Mouse (Mus musculus): ENCODE results near the gene Lemd2. TPM values are rescaled to one million over a fixed set of nuclear protein-coding genes. Genes with fewer than 3 reads are reported as not detected.

The Lemd2 gene
- polyA plus RNA-seq (2012; rRNA removed) (15.5 and 16.4 TPM in 2 replicates), polyA plus RNA-seq (2014; fragmentation: Nextera tagmentation; extraction: Ambion mirVana) (3.1 and 3.7 TPM in 2 replicates)

GRCm38 (mm10) chr17:27204075-27204909 lies at the start of gene Lemd2:
Gene Lemd2, minus strand, starts transcription at chr17:27204469.
- peaks cover 2 to 10% of the 10 kb centered on the region in 2 experiments for H3K4me1 ChIP-seq (replicated peaks; ENCODE audit: control insufficient read depth in 2 of 2, insufficient read depth in 2 of 2, low read length in 1 of 2)

DNA sequence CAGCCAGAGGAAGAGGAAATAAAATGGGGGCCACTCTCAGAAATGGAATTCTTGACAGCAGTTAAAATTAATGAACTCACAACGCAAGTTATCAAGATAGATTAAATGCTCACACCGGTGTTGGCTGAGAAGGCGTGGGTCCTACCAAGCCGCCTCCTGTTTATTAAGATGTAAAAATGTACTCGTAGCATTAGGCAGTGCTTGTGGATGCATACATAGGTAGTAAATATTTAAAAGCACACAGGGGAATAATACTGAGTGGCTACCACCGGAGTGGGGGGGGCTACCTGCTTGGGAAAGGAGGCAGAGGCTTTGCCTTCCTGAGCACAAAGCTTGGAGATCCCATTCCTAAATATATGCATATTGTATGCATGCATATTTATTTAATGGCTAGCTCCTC lies 46.9 kb upstream of the Lemd2 start:
- Histone ChIP-seq H3K4me3 (ENCODE audit: insufficient read depth in 1 of 2, low read depth in 2 of 2, low read length in 2 of 2) (no peak overlapping the region), H3K27ac (no peak overlapping the region), H3K36me3 (replicated peaks; ENCODE audit: control insufficient read depth, insufficient read depth, low read depth) (no peaks in the 10 kb centered on the region), H3K4me2 (ENCODE audit: low read depth) (no peak overlapping the region), H3K9ac (replicated peaks) (no peak overlapping the region), H3K27me3 (ENCODE audit: control insufficient read depth, insufficient read depth, low read length) (no peaks in the 10 kb centered on the region), H3K9me3 (ENCODE audit: control insufficient read depth, low read length) (no peaks in the 10 kb centered on the region), H3K4me1 (replicated peaks; ENCODE audit: control insufficient read depth in 2 of 2, insufficient read depth in 2 of 2, low read length in 1 of 2) (no peaks in the 10 kb centered on the region)
- WGBS (ENCODE audit: insufficient replicate concordance), result 58% methylated on average over 6 of the region's 6 CpGs
- TF ChIP-seq EP300 (IDR thresholded peaks at IDR 0.05; ENCODE audit: low read depth) (no peak), CTCF (IDR thresholded peaks at IDR 0.05; ENCODE audit: low read depth) (no peak)
- no peak for DNase-seq (ENCODE audit: low read depth in 3 of 3, low spot score in 3 of 3)
- ATAC-seq (ENCODE audit: insufficient read depth), result no peak

More at GRCm38 (mm10) chr17:27204075-27204909, at the start of gene Lemd2:
- H3K4me3 ChIP-seq (ENCODE audit: insufficient read depth in 1 of 2, low read depth in 2 of 2, low read length in 2 of 2), result peak within 1 kb of the TSS; percentile 85
- H3K27me3 ChIP-seq (ENCODE audit: control insufficient read depth, insufficient read depth, low read length), result no peaks in the 10 kb centered on the region
- H3K27ac ChIP-seq, result peak within 1 kb of the TSS; percentile 70
- H3K9ac ChIP-seq (replicated peaks), result peak within 1 kb of the TSS; percentile 93
- ATAC-seq (ENCODE audit: insufficient read depth) (peak; percentile 92), DNase-seq (ENCODE audit: low read depth in 3 of 3, low spot score in 3 of 3) (peak; percentile 88 to 91 (median 89))
- no peaks in the 10 kb centered on the region; the same call in 1 of the 2 replicates for H3K36me3 ChIP-seq (replicated peaks; ENCODE audit: control insufficient read depth, insufficient read depth, low read depth)
- peak within 1 kb of the TSS; percentile 92 for H3K4me2 ChIP-seq (ENCODE audit: low read depth)
- no peak for TF ChIP-seq CTCF (IDR thresholded peaks at IDR 0.05; ENCODE audit: low read depth)
- TF ChIP-seq EP300 (IDR thresholded peaks at IDR 0.05; ENCODE audit: low read depth), result no peak; the same call in 1 of the 2 replicates
- no peaks in the 10 kb centered on the region for H3K9me3 ChIP-seq (ENCODE audit: control insufficient read depth, low read length)
- WGBS (ENCODE audit: insufficient replicate concordance), result 3% methylated on average over 87 of the region's 97 CpGs

- no peak overlapping the region for H3K4me2 ChIP-seq (ENCODE audit: low read depth)
- no peak for ATAC-seq (ENCODE audit: insufficient read depth)
These were observed 46.2 kb upstream of the Lemd2 start for GRCm38 (mm10) chr17:27250461-27250860.

GRCm38 (mm10) chr17:27249073-27249472 lies 44.8 kb upstream of the Lemd2 start:
- Histone ChIP-seq H3K27ac (no peak overlapping the region), H3K4me3 (ENCODE audit: insufficient read depth in 1 of 2, low read depth in 2 of 2, low read length in 2 of 2) (no peak overlapping the region), H3K4me1 (replicated peaks; ENCODE audit: control insufficient read depth in 2 of 2, insufficient read depth in 2 of 2, low read length in 1 of 2) (no peaks in the 10 kb centered on the region), H3K36me3 (replicated peaks; ENCODE audit: control insufficient read depth, insufficient read depth, low read depth) (no peaks in the 10 kb centered on the region), H3K9me3 (ENCODE audit: control insufficient read depth, low read length) (no peaks in the 10 kb centered on the region), H3K9ac (replicated peaks) (no peak overlapping the region), H3K4me2 (ENCODE audit: low read depth) (no peak overlapping the region), H3K27me3 (ENCODE audit: control insufficient read depth, insufficient read depth, low read length) (no peaks in the 10 kb centered on the region)
- TF ChIP-seq CTCF (IDR thresholded peaks at IDR 0.05; ENCODE audit: low read depth), result no peak
- TF ChIP-seq EP300 (IDR thresholded peaks at IDR 0.05; ENCODE audit: low read depth), result no peak
- 50% methylated on average over 3 of the region's 3 CpGs for WGBS (ENCODE audit: insufficient replicate concordance)
- ATAC-seq (ENCODE audit: insufficient read depth), result no peak
- no peak for DNase-seq (ENCODE audit: low read depth in 3 of 3, low spot score in 3 of 3)

More at GRCm38 (mm10) chr17:27250461-27250860, 46.2 kb upstream of the Lemd2 start:
- no peaks in the 10 kb centered on the region for H3K4me1 ChIP-seq (replicated peaks; ENCODE audit: control insufficient read depth in 2 of 2, insufficient read depth in 2 of 2, low read length in 1 of 2)
- no peaks in the 10 kb centered on the region for H3K27me3 ChIP-seq (ENCODE audit: control insufficient read depth, insufficient read depth, low read length)
- WGBS (ENCODE audit: insufficient replicate concordance), result 18% methylated on average over 4 of the region's 4 CpGs
- no peak overlapping the region for H3K27ac ChIP-seq
- no peak overlapping the region for H3K9ac ChIP-seq (replicated peaks)
- no peaks in the 10 kb centered on the region for H3K9me3 ChIP-seq (ENCODE audit: control insufficient read depth, low read length)
- TF ChIP-seq CTCF (IDR thresholded peaks at IDR 0.05; ENCODE audit: low read depth) (peak; percentile 25; the same call in 1 of the 2 replicates), EP300 (IDR thresholded peaks at IDR 0.05; ENCODE audit: low read depth) (no peak)
- H3K4me3 ChIP-seq (ENCODE audit: insufficient read depth in 1 of 2, low read depth in 2 of 2, low read length in 2 of 2), result no peak overlapping the region
- no peaks in the 10 kb centered on the region for H3K36me3 ChIP-seq (replicated peaks; ENCODE audit: control insufficient read depth, insufficient read depth, low read depth)
- no peak for DNase-seq (ENCODE audit: low read depth in 3 of 3, low spot score in 3 of 3)

DNA sequence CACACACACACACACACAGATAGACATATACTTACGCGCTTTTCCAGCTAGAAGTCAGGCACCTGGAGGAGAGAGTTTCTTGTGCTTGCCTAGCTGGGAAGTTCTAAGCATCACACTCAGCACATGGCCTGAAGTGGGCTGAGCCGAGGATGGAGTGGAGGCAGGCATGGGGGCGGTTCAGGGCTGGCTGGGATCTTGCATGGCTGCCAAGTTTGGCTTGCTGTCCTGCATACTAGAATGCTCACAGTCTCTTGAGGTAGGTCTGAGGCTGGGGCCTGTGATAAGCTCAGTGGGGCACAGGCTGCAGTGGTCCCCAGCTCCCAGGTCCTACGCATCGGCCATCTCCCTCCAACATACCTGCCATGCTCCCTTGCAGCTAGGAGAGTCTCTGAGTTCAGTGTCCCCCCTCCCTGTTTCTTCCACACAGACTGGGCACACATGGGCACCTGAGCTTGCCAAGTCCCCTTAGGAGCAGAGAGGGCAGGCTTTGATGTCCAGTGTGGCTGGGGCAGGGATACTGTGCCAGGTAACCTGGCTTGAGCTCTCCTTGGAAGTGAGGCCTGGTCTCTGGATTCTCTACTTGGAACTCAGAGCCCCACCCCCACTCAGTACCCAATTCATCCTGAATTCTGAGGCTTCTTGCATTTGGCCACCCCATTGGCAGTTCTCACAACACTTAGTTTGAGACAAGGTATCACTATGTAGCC lies 43.6 kb upstream of the Lemd2 start:
- DNase-seq (ENCODE audit: low read depth in 3 of 3, low spot score in 3 of 3), result no peak
- ATAC-seq (ENCODE audit: insufficient read depth), result no peak
- 70% methylated on average over 6 of the region's 6 CpGs for WGBS (ENCODE audit: insufficient replicate concordance)
- H3K9me3 ChIP-seq (ENCODE audit: control insufficient read depth, low read length), result no peaks in the 10 kb centered on the region
- H3K27ac ChIP-seq, result no peak overlapping the region
- no peak overlapping the region for H3K9ac ChIP-seq (replicated peaks)
- H3K4me1 ChIP-seq (replicated peaks; ENCODE audit: control insufficient read depth in 2 of 2, insufficient read depth in 2 of 2, low read length in 1 of 2), result no peaks in the 10 kb centered on the region
- no peak for TF ChIP-seq EP300 (IDR thresholded peaks at IDR 0.05; ENCODE audit: low read depth)
- TF ChIP-seq CTCF (IDR thresholded peaks at IDR 0.05; ENCODE audit: low read depth), result no peak
- no peak overlapping the region for H3K4me3 ChIP-seq (ENCODE audit: insufficient read depth in 1 of 2, low read depth in 2 of 2, low read length in 2 of 2)
- no peaks in the 10 kb centered on the region for H3K36me3 ChIP-seq (replicated peaks; ENCODE audit: control insufficient read depth, insufficient read depth, low read depth)
- H3K4me2 ChIP-seq (ENCODE audit: low read depth), result no peak overlapping the region
- no peaks in the 10 kb centered on the region for H3K27me3 ChIP-seq (ENCODE audit: control insufficient read depth, insufficient read depth, low read length)

All from liver, embryonic 14.5 days (tissue).